Mouse (Mus musculus) neural tube, embryonic 13.5 days (tissue): ENCODE results near the gene Gm6309. TPM values are rescaled to one million over a fixed set of nuclear protein-coding genes. Genes with fewer than 3 reads are reported as not detected.
"Not testable (repeated sequence)": the region's sequence is repeated elsewhere in the genome, so short reads cannot be mapped to it uniquely, and the experiment has no call there.

Source experiments
- ATAC-seq: fragments of 200-750 bp; cut with Nextera tagmentation; 2 replicates; pipeline ENCODE4 v1.8.0; 2017; ENCODE audit warnings: low read depth, mild to moderate bottlenecking, moderate TSS enrichment, moderate library complexity
- H3K27ac ChIP-seq: fragments of 300-500 bp; sonication (generic); replicated peaks from 2 replicates; pipeline ENCODE4 v1.5.1; 2015; ENCODE audit warnings: moderate library complexity, mild to moderate bottlenecking, inconsistent platforms
- H3K27me3 ChIP-seq: fragments of 300-500 bp; sonication (generic); 2 replicates; pipeline ENCODE4 v1.6.1; 2015; ENCODE audit warnings: mild to moderate bottlenecking, inconsistent platforms
- H3K36me3 ChIP-seq: fragments of 300-500 bp; sonication (generic); 2 replicates; pipeline ENCODE4 v1.6.1; 2015; ENCODE audit warnings: mild to moderate bottlenecking, inconsistent platforms
- H3K4me1 ChIP-seq: fragments of 300-500 bp; sonication (generic); replicated peaks from 2 replicates; pipeline ENCODE4 v1.6.1; 2015; ENCODE audit warnings: inconsistent platforms
- H3K4me2 ChIP-seq: fragments of 300-500 bp; sonication (generic); 2 replicates; pipeline ENCODE4 v1.6.1; 2015; ENCODE audit warnings: inconsistent platforms, mild to moderate bottlenecking, moderate library complexity
- H3K4me3 ChIP-seq: fragments of 300-500 bp; sonication (generic); 2 replicates; pipeline ENCODE4 v1.5.1; 2015; ENCODE audit warnings: mild to moderate bottlenecking, inconsistent platforms
- H3K9ac ChIP-seq: fragments of 300-500 bp; sonication (generic); 2 replicates; pipeline ENCODE4 v1.6.1; 2015; ENCODE audit warnings: moderate library complexity, mild to moderate bottlenecking, inconsistent platforms
- H3K9me3 ChIP-seq: fragments of 300-500 bp; sonication (generic); 2 replicates; pipeline ENCODE4 v1.6.1; 2016; ENCODE audit warnings: inconsistent platforms
- WGBS: fragments of 180-500 bp; shearing (Covaris S2); methylation state at CpG from one replicate; pipeline ENCODE4 v1.1.7; 2015; 5-methylcytosine and 5-hydroxymethylcytosine counted together
- polyA plus RNA-seq: library from polyadenylated mRNA; unstranded; fragments of >200 nt; fragmentation: Nextera tagmentation; extraction: Ambion mirVana; gene quantifications from 2 replicates; pipeline ENCODE4 v1.2.1, GENCODE M21; 2015

Gene Gm6309
- polyA plus RNA-seq = not detected in 2 replicates

DNA sequence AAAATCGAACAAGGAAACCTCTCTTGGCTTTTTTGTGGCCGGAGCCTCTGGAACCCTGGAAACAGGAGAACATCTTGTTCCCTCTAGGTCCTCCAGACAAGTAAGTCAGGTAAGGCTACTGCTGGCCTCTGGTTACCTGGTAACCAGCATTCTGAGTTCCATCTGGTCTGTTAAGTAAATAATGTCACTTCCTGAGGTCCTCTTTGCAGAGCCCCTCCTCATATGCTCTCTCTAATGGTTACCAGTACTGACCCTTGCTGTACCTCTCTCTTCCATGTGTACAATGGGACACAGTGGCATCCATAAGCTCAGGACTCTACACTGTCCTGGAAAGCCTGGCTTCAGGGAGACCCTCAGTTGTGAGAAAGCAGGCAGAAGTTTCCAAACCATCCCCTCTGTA is at the start of gene Gm6309:
TSS of gene Gm6309 (minus strand) at position 101 of the 400 bp plus-strand sequence.
- H3K27ac ChIP-seq, H3K4me3 ChIP-seq, H3K9me3 ChIP-seq, H3K4me1 ChIP-seq, H3K9ac ChIP-seq, H3K27me3 ChIP-seq, H3K4me2 ChIP-seq, ATAC-seq, H3K36me3 ChIP-seq: not testable (repeated sequence)
- 80% methylated on average over 2 of the region's 2 CpGs for WGBS

- WGBS = 95% methylated on average over 5 of the region's 5 CpGs
- no peaks in the 10 kb centered on the region for H3K27me3 ChIP-seq
- H3K9ac ChIP-seq = no peak overlapping the region
- H3K27ac ChIP-seq = no peak overlapping the region
- peaks cover 8% of the 10 kb centered on the region; the same call in 1 of the 2 replicates for H3K9me3 ChIP-seq
- no peaks in the 10 kb centered on the region for H3K4me1 ChIP-seq
- no peak overlapping the region for H3K4me3 ChIP-seq
- H3K4me2 ChIP-seq = no peak overlapping the region
- H3K36me3 ChIP-seq = peaks cover 92% of the 10 kb centered on the region
- no peak for ATAC-seq
Observed at GRCm38 (mm10) chr5:146205537-146205936, 35.0 kb upstream of the Gm6309 start.

DNA sequence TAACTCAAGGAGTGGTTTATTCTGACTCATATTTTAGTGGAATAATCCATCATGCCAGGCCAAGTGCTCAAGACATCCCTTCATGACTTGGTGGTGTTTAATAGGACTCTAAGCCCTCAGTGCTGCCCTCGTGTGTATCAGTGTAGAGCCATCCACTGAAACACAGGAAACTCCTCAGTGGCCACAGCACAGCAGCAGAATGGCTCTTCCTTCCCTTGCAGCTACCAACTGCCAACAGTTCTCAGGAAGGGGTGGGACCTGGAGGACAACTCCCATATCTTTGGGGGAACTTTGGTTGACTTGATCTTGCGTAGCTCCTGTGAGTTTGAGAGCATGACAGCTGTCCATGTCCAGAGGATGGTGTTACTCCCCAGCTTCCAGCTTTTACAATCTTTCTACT is 33.4 kb upstream of the Gm6309 start:
- no peak overlapping the region for H3K27ac ChIP-seq
- H3K9ac ChIP-seq = no peak overlapping the region
- H3K36me3 ChIP-seq = peaks cover 84% of the 10 kb centered on the region
- no peaks in the 10 kb centered on the region for H3K27me3 ChIP-seq
- peaks cover 8% of the 10 kb centered on the region; the same call in 1 of the 2 replicates for H3K9me3 ChIP-seq
- WGBS = 88% methylated on average over 2 of the region's 2 CpGs
- no peaks in the 10 kb centered on the region for H3K4me1 ChIP-seq
- no peak for ATAC-seq
- H3K4me2 ChIP-seq = no peak overlapping the region
- no peak overlapping the region for H3K4me3 ChIP-seq

GRCm38 (mm10) chr5:146200580-146200979 is 30.1 kb upstream of the Gm6309 start:
- no peak overlapping the region for H3K9ac ChIP-seq
- H3K4me1 ChIP-seq = no peaks in the 10 kb centered on the region
- no peaks in the 10 kb centered on the region for H3K27me3 ChIP-seq
- ATAC-seq = no peak
- H3K4me3 ChIP-seq = no peak overlapping the region
- H3K9me3 ChIP-seq = peaks cover 8% of the 10 kb centered on the region; the same call in 1 of the 2 replicates
- peaks cover 60% of the 10 kb centered on the region for H3K36me3 ChIP-seq
- no peak overlapping the region for H3K4me2 ChIP-seq
- no peak overlapping the region for H3K27ac ChIP-seq
- 95% methylated on average over 6 of the region's 6 CpGs for WGBS

- peaks cover 8% of the 10 kb centered on the region; the same call in 1 of the 2 replicates for H3K9me3 ChIP-seq
- no peak for ATAC-seq
- H3K9ac ChIP-seq = no peak overlapping the region
- peaks cover 49% of the 10 kb centered on the region for H3K36me3 ChIP-seq
- no peaks in the 10 kb centered on the region for H3K27me3 ChIP-seq
- H3K4me3 ChIP-seq = no peak overlapping the region
- H3K4me2 ChIP-seq = no peak overlapping the region
- H3K27ac ChIP-seq = no peak overlapping the region
- 90% methylated on average over 2 of the region's 2 CpGs for WGBS
- no peaks in the 10 kb centered on the region for H3K4me1 ChIP-seq
Observed at GRCm38 (mm10) chr5:146199540-146199939, 29.0 kb upstream of the Gm6309 start.

- peaks cover 45% of the 10 kb centered on the region for H3K36me3 ChIP-seq
- H3K9me3 ChIP-seq = peaks cover 8% of the 10 kb centered on the region; the same call in 1 of the 2 replicates
- H3K27ac ChIP-seq = no peak overlapping the region
- ATAC-seq = no peak
- no peak overlapping the region for H3K4me3 ChIP-seq
- no peaks in the 10 kb centered on the region for H3K4me1 ChIP-seq
- no peaks in the 10 kb centered on the region for H3K27me3 ChIP-seq
- no peak overlapping the region for H3K4me2 ChIP-seq
- no peak overlapping the region for H3K9ac ChIP-seq
Observed at GRCm38 (mm10) chr5:146199073-146199472, 28.6 kb upstream of the Gm6309 start.

- Histone ChIP-seq H3K4me1 (no peaks in the 10 kb centered on the region), H3K36me3 (peaks cover 9% of the 10 kb centered on the region; the same call in 1 of the 2 replicates), H3K9me3 (no peaks in the 10 kb centered on the region), H3K9ac (no peak overlapping the region), H3K27ac (no peak overlapping the region), H3K27me3 (no peaks in the 10 kb centered on the region), H3K4me2 (no peak overlapping the region), H3K4me3 (no peak overlapping the region)
- ATAC-seq = no peak
- 87% methylated on average over 8 of the region's 8 CpGs for WGBS
Observed at GRCm38 (mm10) chr5:146193360-146193759, 22.8 kb upstream of the Gm6309 start.

- ATAC-seq = no peak
- Histone ChIP-seq H3K4me3 (no peak overlapping the region), H3K9ac (no peak overlapping the region), H3K9me3 (no peaks in the 10 kb centered on the region), H3K4me2 (no peak overlapping the region), H3K36me3 (no peaks in the 10 kb centered on the region), H3K27me3 (no peaks in the 10 kb centered on the region), H3K27ac (no peak overlapping the region), H3K4me1 (no peaks in the 10 kb centered on the region)
- WGBS = 62% methylated on average over 3 of the region's 3 CpGs
Observed at GRCm38 (mm10) chr5:146190501-146191269, 20.2 kb upstream of the Gm6309 start.

- no peaks in the 10 kb centered on the region for H3K27me3 ChIP-seq
- no peak for ATAC-seq
- H3K9me3 ChIP-seq = no peaks in the 10 kb centered on the region
- no peaks in the 10 kb centered on the region for H3K36me3 ChIP-seq
- no peak overlapping the region for H3K9ac ChIP-seq
- H3K4me1 ChIP-seq = no peaks in the 10 kb centered on the region
- no peak overlapping the region for H3K4me3 ChIP-seq
- no peak overlapping the region for H3K27ac ChIP-seq
- H3K4me2 ChIP-seq = no peak overlapping the region
- WGBS = 77% methylated on average over 4 of the region's 4 CpGs
Observed at GRCm38 (mm10) chr5:146190093-146190492, 19.6 kb upstream of the Gm6309 start.

DNA sequence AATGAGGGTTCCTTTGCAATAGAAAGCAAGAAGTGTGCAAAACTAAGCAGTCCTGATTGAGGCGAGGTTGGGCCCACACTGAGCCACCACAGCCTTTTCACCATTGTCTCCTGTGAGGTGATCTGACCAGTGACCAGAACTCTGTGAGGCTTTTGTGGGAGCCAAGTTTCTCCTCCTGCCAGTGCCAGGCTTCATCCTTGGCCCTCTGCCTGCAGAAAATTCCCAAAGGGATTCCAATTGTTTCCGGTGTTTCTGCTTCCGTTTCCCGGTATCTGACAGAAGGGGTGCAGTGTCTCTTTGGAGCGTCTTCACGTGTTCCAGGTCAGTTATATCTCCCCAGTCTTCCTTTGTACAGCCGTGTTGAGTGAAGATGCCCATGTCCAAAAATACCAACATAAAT is 18.2 kb upstream of the Gm6309 start:
- WGBS = 82% methylated on average over 7 of the region's 7 CpGs
- no peak for ATAC-seq
- Histone ChIP-seq H3K4me3 (no peak overlapping the region), H3K4me1 (no peaks in the 10 kb centered on the region), H3K4me2 (no peak overlapping the region), H3K9me3 (no peaks in the 10 kb centered on the region), H3K27ac (no peak overlapping the region), H3K9ac (no peak overlapping the region), H3K27me3 (no peaks in the 10 kb centered on the region), H3K36me3 (no peaks in the 10 kb centered on the region)

DNA sequence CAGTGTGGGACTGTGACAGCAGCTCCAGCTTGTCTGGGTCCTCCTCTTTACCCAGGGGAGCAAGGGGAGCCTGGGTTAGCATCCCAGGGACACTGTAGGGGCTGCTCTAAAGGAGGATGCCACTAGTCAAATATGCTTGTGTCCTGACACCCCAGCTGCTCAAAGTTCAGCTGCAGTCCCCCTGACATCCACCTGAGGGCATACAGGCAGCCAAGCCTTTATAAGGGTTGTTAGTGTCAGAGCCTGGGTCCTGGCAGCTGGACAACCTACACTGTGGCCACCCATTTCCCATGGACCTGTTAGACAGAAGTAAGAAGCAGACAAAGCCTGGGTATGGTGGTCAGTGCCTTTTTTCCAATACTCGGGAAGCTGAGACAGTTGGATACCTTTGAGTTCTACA is 17.6 kb upstream of the Gm6309 start:
- Histone ChIP-seq H3K4me1 (no peaks in the 10 kb centered on the region), H3K27ac (no peak overlapping the region), H3K27me3 (no peaks in the 10 kb centered on the region), H3K4me2 (no peak overlapping the region), H3K9me3 (no peaks in the 10 kb centered on the region), H3K9ac (no peak overlapping the region), H3K36me3 (no peaks in the 10 kb centered on the region), H3K4me3 (no peak overlapping the region)
- WGBS = 82% methylated on average over 1 of the region's 1 CpGs
- no peak for ATAC-seq

DNA sequence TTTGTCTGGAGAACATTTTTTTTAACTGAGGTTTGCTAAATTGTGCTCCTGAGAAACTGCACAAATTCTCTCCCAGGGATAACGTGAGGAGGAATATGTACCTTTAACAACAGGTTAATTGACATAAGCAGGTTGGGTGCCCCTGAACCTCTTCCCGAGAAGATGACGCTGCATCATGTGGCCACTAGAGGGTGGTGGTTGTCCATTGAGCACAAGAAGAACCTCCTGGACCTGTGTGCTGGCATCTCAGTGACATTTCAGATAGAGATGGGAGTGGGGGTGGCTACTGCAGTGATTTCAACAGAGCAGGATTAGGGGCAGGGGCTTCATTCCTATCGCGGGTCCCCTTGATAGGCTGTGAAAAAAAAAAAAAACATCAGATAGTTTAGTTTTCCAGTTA is 16.9 kb upstream of the Gm6309 start:
- H3K9ac ChIP-seq, H3K9me3 ChIP-seq, H3K36me3 ChIP-seq, H3K27me3 ChIP-seq, H3K4me1 ChIP-seq, H3K4me3 ChIP-seq, H3K27ac ChIP-seq, ATAC-seq, H3K4me2 ChIP-seq: not testable (repeated sequence)
- 34% methylated on average over 5 of the region's 5 CpGs for whole genome bisulfite sequencing

- 87% methylated on average over 4 of the region's 4 CpGs for WGBS
- not testable (repeated sequence) for ATAC-seq
Observed at GRCm38 (mm10) chr5:146185204-146185603, 14.7 kb upstream of the Gm6309 start, which contains the start of gene 1700001J03Rik. TSS of gene 1700001J03Rik (minus strand) at chr5:146185304.

More at GRCm38 (mm10) chr5:146185204-146185603, 14.7 kb upstream of the Gm6309 start, which contains the start of gene 1700001J03Rik:
- H3K4me2 ChIP-seq, H3K9ac ChIP-seq, H3K27me3 ChIP-seq, H3K27ac ChIP-seq, H3K9me3 ChIP-seq, H3K4me3 ChIP-seq, H3K36me3 ChIP-seq, H3K4me1 ChIP-seq: not testable (repeated sequence)
